Mouse (Mus musculus): Measurements from ENCODE around the gene Crim1. TPM values are rescaled to one million over a fixed set of nuclear protein-coding genes. Genes with fewer than 3 reads are reported as not detected.

Gene Crim1
- total and polyA plus RNA-seq, 3 experiments = 14.1 to 72.8 (median 21.9) TPM

- dilution Hi-C loops (cut with MboI; ENCODE audit: extremely low pct_ligation_motif_present, extremely low pct_unique_long_range_greater_than_20kb, low sequenced_read_pairs) (no loop called here), in situ Hi-C loops (cut with MboI; ENCODE audit: low pct_ligation_motif_present, low pct_unique_long_range_greater_than_20kb, low sequenced_read_pairs) (no loop called here)
- Histone ChIP-seq H3K4me3 (replicated peaks in 1 of 3; ENCODE audit: low read depth in 2 of 3, low read length in 2 of 3, poor library complexity in 1 of 3) (no peak overlapping the region), H3K4me1 (ENCODE audit: control insufficient read depth in 1 of 2, insufficient read depth in 2 of 2) (peaks cover 0 to 11% of the 10 kb centered on the region in 2 experiments; a peak in 2 of 4 replicates), H3K27ac (ENCODE audit: insufficient read depth, low read depth) (no peak overlapping the region), H3K36me3 (replicated peaks in 1 of 2; ENCODE audit: control insufficient read depth in 1 of 2, insufficient read depth in 1 of 2, low read length in 1 of 2) (peaks cover 27 to 73% of the 10 kb centered on the region in 2 experiments), H3K9me3 (replicated peaks; ENCODE audit: low read length) (no peaks in the 10 kb centered on the region), H3K27me3 (replicated peaks) (no peaks in the 10 kb centered on the region), H3K9ac (ENCODE audit: insufficient read depth, low read depth) (no peak overlapping the region), H3K4me2 (ENCODE audit: insufficient read depth, low read depth, poor library complexity, severe bottlenecking) (no peak overlapping the region), H3K79me2 (replicated peaks; ENCODE audit: control insufficient read depth, extremely low read depth, insufficient read depth, poor library complexity, severe bottlenecking) (no peaks in the 10 kb centered on the region)
- no peak for DNase-seq (ENCODE audit: extremely low read depth)
- TF ChIP-seq ETS1 (conservative IDR thresholded peaks at IDR 0.05; ENCODE audit: low read depth, low read length) (no peak), MAZ (IDR thresholded peaks at IDR 0.05; ENCODE audit: low read depth, low read length) (no peak), CTCF (conservative IDR thresholded peaks at IDR 0.05 in 1 of 2, IDR thresholded peaks at IDR 0.05 in 1 of 2; ENCODE audit: low read depth in 2 of 2, low read length in 2 of 2) (no peak), GABPA (IDR thresholded peaks at IDR 0.05; ENCODE audit: insufficient replicate concordance, low read depth, low read length) (no peak), USF2 (conservative IDR thresholded peaks at IDR 0.05; ENCODE audit: low read depth, low read length) (no peak), CHD1 (IDR thresholded peaks at IDR 0.05; ENCODE audit: low read depth, low read length) (no peak), POLR2AphosphoS2 (IDR thresholded peaks at IDR 0.05; ENCODE audit: low read depth, low read length) (no peak)
Observed at GRCm38 (mm10) chr17:78405336-78405735, 205.3 kb downstream of the Crim1 start.

- Histone ChIP-seq H3K27ac (ENCODE audit: insufficient read depth, low read depth) (no peak overlapping the region), H3K4me3 (replicated peaks in 1 of 3; ENCODE audit: low read depth in 2 of 3, low read length in 2 of 3, poor library complexity in 1 of 3) (no peak overlapping the region), H3K9me3 (replicated peaks; ENCODE audit: low read length) (no peaks in the 10 kb centered on the region), H3K4me2 (ENCODE audit: insufficient read depth, low read depth, poor library complexity, severe bottlenecking) (no peak overlapping the region), H3K9ac (ENCODE audit: insufficient read depth, low read depth) (no peak overlapping the region), H3K4me1 (ENCODE audit: control insufficient read depth in 1 of 2, insufficient read depth in 2 of 2) (peaks cover 0 to 12% of the 10 kb centered on the region in 2 experiments; a peak in 1 of 4 replicates), H3K27me3 (replicated peaks) (no peaks in the 10 kb centered on the region), H3K36me3 (replicated peaks in 1 of 2; ENCODE audit: control insufficient read depth in 1 of 2, insufficient read depth in 1 of 2, low read length in 1 of 2) (peaks cover 20 to 72% of the 10 kb centered on the region in 2 experiments), H3K79me2 (replicated peaks; ENCODE audit: control insufficient read depth, extremely low read depth, insufficient read depth, poor library complexity, severe bottlenecking) (no peaks in the 10 kb centered on the region)
- no peak for TF ChIP-seq CHD1 (IDR thresholded peaks at IDR 0.05; ENCODE audit: low read depth, low read length)
- no peak for TF ChIP-seq BHLHE40 (IDR thresholded peaks at IDR 0.05; ENCODE audit: low read depth, low read length)
- no peak for TF ChIP-seq ZNF384 (IDR thresholded peaks at IDR 0.05; ENCODE audit: low read depth, low read length)
- no peak for TF ChIP-seq ZMIZ1 (IDR thresholded peaks at IDR 0.05; ENCODE audit: low read depth, low read length)
- DNase-seq (ENCODE audit: extremely low read depth) = no peak
- dilution Hi-C loops (cut with MboI; ENCODE audit: extremely low pct_ligation_motif_present, extremely low pct_unique_long_range_greater_than_20kb, low sequenced_read_pairs) = no loop called here
- in situ Hi-C loops (cut with MboI; ENCODE audit: low pct_ligation_motif_present, low pct_unique_long_range_greater_than_20kb, low sequenced_read_pairs) = no loop called here
Observed at GRCm38 (mm10) chr17:78406854-78407253, 206.8 kb downstream of the Crim1 start.

GRCm38 (mm10) chr17:78407581-78407980 lies 207.5 kb downstream of the Crim1 start:
- Histone ChIP-seq H3K27ac (ENCODE audit: insufficient read depth, low read depth) (no peak overlapping the region), H3K4me1 (ENCODE audit: control insufficient read depth in 1 of 2, insufficient read depth in 2 of 2) (peaks cover 0 to 12% of the 10 kb centered on the region in 2 experiments; a peak in 1 of 4 replicates), H3K9ac (ENCODE audit: insufficient read depth, low read depth) (no peak overlapping the region), H3K4me3 (replicated peaks in 1 of 3; ENCODE audit: low read depth in 2 of 3, low read length in 2 of 3, poor library complexity in 1 of 3) (no peak overlapping the region), H3K79me2 (replicated peaks; ENCODE audit: control insufficient read depth, extremely low read depth, insufficient read depth, poor library complexity, severe bottlenecking) (no peaks in the 10 kb centered on the region), H3K27me3 (replicated peaks) (no peaks in the 10 kb centered on the region), H3K4me2 (ENCODE audit: insufficient read depth, low read depth, poor library complexity, severe bottlenecking) (no peak overlapping the region), H3K36me3 (replicated peaks in 1 of 2; ENCODE audit: control insufficient read depth in 1 of 2, insufficient read depth in 1 of 2, low read length in 1 of 2) (peaks cover 22 to 72% of the 10 kb centered on the region in 2 experiments), H3K9me3 (replicated peaks; ENCODE audit: low read length) (no peaks in the 10 kb centered on the region)
- in situ Hi-C loops (cut with MboI; ENCODE audit: low pct_ligation_motif_present, low pct_unique_long_range_greater_than_20kb, low sequenced_read_pairs) (no loop called here), dilution Hi-C loops (cut with MboI; ENCODE audit: extremely low pct_ligation_motif_present, extremely low pct_unique_long_range_greater_than_20kb, low sequenced_read_pairs) (no loop called here)
- no peak for DNase-seq (ENCODE audit: extremely low read depth)
- TF ChIP-seq MAX (IDR thresholded peaks at IDR 0.05; ENCODE audit: low read length) (no peak), MAFK (IDR thresholded peaks at IDR 0.05; ENCODE audit: insufficient replicate concordance, low read length) (no peak)

Measured in CH12.LX (cell line).